Mouse (Mus musculus): ENCODE results near the gene Wwc1.

DNA sequence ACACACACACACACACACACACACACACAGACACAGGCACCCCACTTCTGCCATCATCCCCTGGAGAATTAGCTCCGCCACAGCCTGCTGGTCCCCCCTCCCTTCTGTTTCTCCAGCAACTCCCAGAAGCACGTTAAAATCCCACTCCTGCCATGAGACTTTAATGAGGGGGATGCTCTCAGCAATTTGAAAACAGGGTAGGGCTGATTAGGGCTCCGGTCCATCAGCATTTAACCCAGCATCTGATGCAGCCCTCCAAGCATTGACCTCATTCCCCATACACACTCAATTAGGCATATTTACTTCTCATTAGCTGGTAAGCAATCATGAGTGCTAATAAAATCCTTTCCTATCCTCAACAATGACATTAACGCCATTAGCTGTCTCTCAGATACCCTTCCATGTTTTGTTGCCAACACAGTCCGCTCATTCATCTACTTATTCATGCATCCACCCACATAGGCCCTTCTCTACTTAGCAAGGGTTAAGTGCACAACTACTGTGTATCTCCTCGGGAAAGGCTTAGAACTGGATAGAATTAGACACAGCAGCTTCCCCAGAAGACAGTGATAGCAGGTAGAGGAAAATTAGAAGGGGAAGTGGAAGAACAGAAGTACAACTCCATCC is 66.8 kb downstream of the Wwc1 start:
- no peak for TF ChIP-seq CTCF (IDR thresholded peaks at IDR 0.05; ENCODE audit: low read depth, low read length)
- TF ChIP-seq POLR2A (IDR thresholded peaks at IDR 0.05; ENCODE audit: extremely low read depth, insufficient read depth, low read length) = no peak

Measured in liver, adult 2 months (tissue).